Mouse (Mus musculus) stomach, embryonic 16.5 days (tissue): ENCODE measurements at regions not wholly inside any gene's neighbourhood (a gene's known extent, or its start where the extent isn't known, plus 50 kb on each side); places are given as distances from the start of the nearest gene placed in this dataset.

Experiments used
- ATAC-seq: fragments of 200-750 bp; cut with Nextera tagmentation; 2 replicates; pipeline ENCODE4 v1.8.0; 2017; ENCODE audit warnings: moderate number of reproducible peaks, moderate TSS enrichment; ENCODE audit not compliant: insufficient read depth, low FRiP score
- H3K27ac ChIP-seq: fragments of 300-500 bp; sonication (generic); 2 replicates; pipeline ENCODE4 v1.5.1; 2014; ENCODE audit warnings: low read length
- H3K27me3 ChIP-seq: fragments of 300-500 bp; sonication (generic); 2 replicates; pipeline ENCODE4 v1.6.1; 2014; ENCODE audit warnings: low read length, control low read depth, mixed read lengths; ENCODE audit not compliant: control insufficient read depth, insufficient read depth
- H3K36me3 ChIP-seq: fragments of 300-500 bp; sonication (generic); 2 replicates; pipeline ENCODE4 v1.6.1; 2014; ENCODE audit warnings: low read length; ENCODE audit not compliant: control insufficient read depth, insufficient read depth
- H3K4me1 ChIP-seq: fragments of 300-500 bp; sonication (generic); 2 replicates; pipeline ENCODE4 v1.6.1; 2014; ENCODE audit warnings: low read length, control low read depth, mixed read lengths; ENCODE audit not compliant: control insufficient read depth, insufficient read depth
- H3K4me2 ChIP-seq: fragments of 300-500 bp; sonication (generic); 2 replicates; pipeline ENCODE4 v1.6.1; 2014; ENCODE audit warnings: low read depth, low read length, mixed read lengths
- H3K4me3 ChIP-seq: fragments of 300-500 bp; sonication (generic); replicated peaks from 2 replicates; pipeline ENCODE4 v1.5.1; 2014; ENCODE audit warnings: mild to moderate bottlenecking, low read length
- H3K9ac ChIP-seq: fragments of 300-500 bp; sonication (generic); 2 replicates; pipeline ENCODE4 v1.6.1; 2014; ENCODE audit warnings: low read length
- H3K9me3 ChIP-seq: fragments of 300-500 bp; sonication (generic); replicated peaks from 2 replicates; pipeline ENCODE4 v1.6.1; 2016; ENCODE audit warnings: low read length, control low read depth; ENCODE audit not compliant: control insufficient read depth
- WGBS: fragments of 180-500 bp; shearing (Covaris S2); extraction: QIAGEN DNeasy Blood & Tissue Kit; methylation state at CpG from one replicate; pipeline ENCODE4 v1.1.7; 2014; 5-methylcytosine and 5-hydroxymethylcytosine counted together

GRCm38 (mm10) chr3:33915777-33916176 is 71.7 kb upstream of the Ccdc39 start:
- H3K27me3 ChIP-seq = no peaks in the 10 kb centered on the region
- H3K36me3 ChIP-seq = no peaks in the 10 kb centered on the region
- H3K4me3 ChIP-seq = no peak overlapping the region
- no peaks in the 10 kb centered on the region for H3K4me1 ChIP-seq
- H3K27ac ChIP-seq = no peak overlapping the region
- H3K9ac ChIP-seq = no peak overlapping the region
- no peak for ATAC-seq
- H3K9me3 ChIP-seq = no peaks in the 10 kb centered on the region
- H3K4me2 ChIP-seq = no peak overlapping the region

DNA sequence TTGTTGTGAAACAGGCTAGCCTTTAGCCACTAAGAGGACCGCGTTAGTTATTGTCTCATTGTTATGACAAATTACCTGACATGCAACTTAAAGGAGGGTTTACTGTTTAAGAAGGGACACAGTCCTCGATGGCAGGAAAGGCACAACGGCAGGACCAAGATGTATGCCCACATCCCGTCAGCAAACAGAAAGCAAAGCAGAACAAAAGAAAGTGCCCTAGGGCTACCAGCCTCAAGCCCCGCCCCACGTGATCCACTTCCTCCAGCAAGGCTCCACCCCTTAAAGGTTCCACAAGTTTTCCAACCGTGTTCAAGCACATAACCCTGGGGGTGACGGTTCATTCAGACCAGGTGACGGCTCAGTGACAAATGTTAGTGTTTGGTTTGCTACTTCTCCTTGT is 72.2 kb upstream of the Ccdc39 start:
- 74% methylated on average over 10 of the region's 10 CpGs for WGBS
- Histone ChIP-seq H3K4me1 (no peaks in the 10 kb centered on the region), H3K4me2 (no peak overlapping the region), H3K27ac (no peak overlapping the region), H3K9me3 (no peaks in the 10 kb centered on the region), H3K4me3 (no peak overlapping the region), H3K27me3 (no peaks in the 10 kb centered on the region), H3K9ac (no peak overlapping the region), H3K36me3 (no peaks in the 10 kb centered on the region)
- ATAC-seq = no peak

GRCm38 (mm10) chr3:33916818-33917217 is 72.7 kb upstream of the Ccdc39 start:
- no peak for ATAC-seq
- WGBS = 85% methylated on average over 6 of the region's 6 CpGs
- no peaks in the 10 kb centered on the region for H3K27me3 ChIP-seq

DNA sequence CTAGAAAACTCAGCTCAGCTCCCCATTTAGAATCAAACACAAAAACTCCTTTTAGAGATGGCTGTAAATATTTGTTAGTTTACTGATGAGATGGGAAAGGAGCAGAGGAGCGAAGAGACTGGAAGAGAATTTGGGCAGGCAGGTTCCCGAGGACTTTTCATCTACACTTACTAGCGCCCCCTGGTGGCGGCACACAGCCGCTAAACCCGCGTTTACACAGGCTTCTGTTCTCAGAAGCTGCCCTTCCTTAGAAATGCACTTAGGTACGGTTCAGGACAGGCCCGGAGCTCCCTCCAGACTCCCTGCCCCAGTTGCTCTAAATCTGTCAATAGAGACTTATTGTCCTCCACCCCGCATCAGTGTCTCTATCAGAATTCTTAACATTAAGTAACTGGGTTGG is 74.7 kb upstream of the Ccdc39 start:
- ATAC-seq = no peak
- H3K9me3 ChIP-seq = no peaks in the 10 kb centered on the region
- no peaks in the 10 kb centered on the region for H3K36me3 ChIP-seq
- no peak overlapping the region for H3K4me3 ChIP-seq
- H3K9ac ChIP-seq = no peak overlapping the region
- H3K4me1 ChIP-seq = no peaks in the 10 kb centered on the region
- 2% methylated on average over 10 of the region's 10 CpGs for WGBS
- no peaks in the 10 kb centered on the region for H3K27me3 ChIP-seq
- no peak overlapping the region for H3K27ac ChIP-seq
- H3K4me2 ChIP-seq = no peak overlapping the region

More at GRCm38 (mm10) chr3:33916818-33917217, 72.7 kb upstream of the Ccdc39 start:
- Histone ChIP-seq H3K9me3 (no peaks in the 10 kb centered on the region), H3K36me3 (no peaks in the 10 kb centered on the region), H3K9ac (no peak overlapping the region), H3K4me2 (no peak overlapping the region), H3K4me1 (no peaks in the 10 kb centered on the region), H3K27ac (no peak overlapping the region), H3K4me3 (no peak overlapping the region)

DNA sequence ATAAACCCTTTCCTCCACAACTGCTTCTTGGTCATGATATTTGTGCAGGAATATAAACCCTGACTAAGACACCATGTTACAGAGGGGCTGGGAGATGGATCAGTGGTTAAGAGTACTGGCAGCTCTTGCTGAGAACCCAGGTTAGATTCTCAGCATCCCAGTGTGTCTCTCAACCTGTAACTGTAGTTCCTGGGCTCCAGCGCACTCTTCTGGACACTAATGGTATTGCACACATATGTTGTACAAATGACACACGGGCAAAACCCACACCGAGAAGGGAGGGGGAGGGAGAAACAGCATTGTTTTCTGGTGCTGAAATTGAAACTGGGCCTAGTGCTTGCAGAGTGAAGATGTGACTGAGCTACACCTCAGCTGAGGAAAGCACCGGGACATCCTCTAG is 81.0 kb upstream of the Ccdc39 start:
- Histone ChIP-seq H3K9ac (no peak overlapping the region), H3K9me3 (no peaks in the 10 kb centered on the region), H3K4me1 (no peaks in the 10 kb centered on the region), H3K4me3 (no peak overlapping the region), H3K27me3 (no peaks in the 10 kb centered on the region), H3K4me2 (no peak overlapping the region), H3K27ac (no peak overlapping the region), H3K36me3 (no peaks in the 10 kb centered on the region)
- no peak for ATAC-seq
- WGBS = 78% methylated on average over 4 of the region's 4 CpGs

DNA sequence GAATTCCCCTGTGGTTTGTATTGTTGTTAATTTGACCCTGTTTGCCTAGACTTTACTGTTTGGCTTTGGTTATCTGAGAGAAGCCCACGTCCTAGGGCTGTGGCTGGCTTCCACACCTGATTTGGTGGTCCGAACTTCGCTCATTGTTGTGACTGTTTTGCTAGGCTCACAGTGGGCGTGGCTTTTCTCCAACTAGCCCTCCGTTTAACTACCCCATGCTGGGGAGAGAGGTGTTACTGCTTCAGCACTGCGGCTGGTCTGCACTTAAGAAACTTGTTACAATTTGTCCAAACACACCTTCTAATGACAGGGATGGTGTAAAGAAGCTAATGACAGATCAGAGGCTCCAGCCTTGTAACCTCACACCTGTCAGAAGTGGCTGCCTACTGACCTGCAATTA is 64.7 kb upstream of the Fxr1 start:
- Histone ChIP-seq H3K4me2 (no peak overlapping the region), H3K4me3 (no peak overlapping the region), H3K27ac (no peak overlapping the region), H3K4me1 (no peaks in the 10 kb centered on the region), H3K36me3 (no peaks in the 10 kb centered on the region), H3K27me3 (no peaks in the 10 kb centered on the region; the same call in 1 of the 2 replicates), H3K9me3 (no peaks in the 10 kb centered on the region), H3K9ac (no peak overlapping the region)
- WGBS = 2% methylated on average over 6 of the region's 6 CpGs
- no peak for ATAC-seq

GRCm38 (mm10) chr3:33955854-33956624 is 63.7 kb upstream of the Fxr1 start:
- no peak overlapping the region for H3K27ac ChIP-seq
- 1% methylated on average over 19 of the region's 19 CpGs for WGBS
- no peaks in the 10 kb centered on the region; the same call in 1 of the 2 replicates for H3K27me3 ChIP-seq
- peak overlapping the region; percentile 31 for H3K4me3 ChIP-seq
- no peaks in the 10 kb centered on the region for H3K9me3 ChIP-seq
- ATAC-seq = peak; percentile 90
- H3K4me2 ChIP-seq = peak overlapping the region; percentile 56
- 0 out of 2 replicates have a peak overlapping the region, but pooled peaks have one; percentile 17 for H3K9ac ChIP-seq
- H3K36me3 ChIP-seq = no peaks in the 10 kb centered on the region
- no peaks in the 10 kb centered on the region for H3K4me1 ChIP-seq

DNA sequence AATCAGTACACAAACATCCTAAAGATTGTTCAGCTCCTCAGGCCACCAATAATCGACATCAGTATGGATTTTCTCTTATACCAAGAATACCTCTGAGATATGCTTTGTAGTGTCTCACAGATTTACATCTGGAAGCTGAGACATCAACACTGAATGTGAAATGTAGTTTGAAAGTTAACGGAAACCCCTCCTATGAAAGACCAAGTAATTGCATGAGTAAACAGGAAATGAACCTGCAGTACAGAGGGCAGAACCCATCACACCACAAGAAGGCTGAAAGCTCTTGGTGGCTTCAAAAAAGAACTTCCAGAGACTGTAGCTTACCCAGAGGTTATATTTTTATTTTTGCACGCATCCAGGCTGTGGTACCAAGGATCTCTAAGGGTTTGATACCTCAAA is 63.1 kb upstream of the Fxr1 start:
- ATAC-seq = no peak
- Histone ChIP-seq H3K4me2 (no peak overlapping the region), H3K27ac (no peak overlapping the region), H3K9ac (no peak overlapping the region), H3K36me3 (no peaks in the 10 kb centered on the region), H3K4me3 (no peak overlapping the region), H3K27me3 (no peaks in the 10 kb centered on the region; the same call in 1 of the 2 replicates), H3K9me3 (no peaks in the 10 kb centered on the region), H3K4me1 (no peaks in the 10 kb centered on the region)
- 34% methylated on average over 3 of the region's 3 CpGs for WGBS

DNA sequence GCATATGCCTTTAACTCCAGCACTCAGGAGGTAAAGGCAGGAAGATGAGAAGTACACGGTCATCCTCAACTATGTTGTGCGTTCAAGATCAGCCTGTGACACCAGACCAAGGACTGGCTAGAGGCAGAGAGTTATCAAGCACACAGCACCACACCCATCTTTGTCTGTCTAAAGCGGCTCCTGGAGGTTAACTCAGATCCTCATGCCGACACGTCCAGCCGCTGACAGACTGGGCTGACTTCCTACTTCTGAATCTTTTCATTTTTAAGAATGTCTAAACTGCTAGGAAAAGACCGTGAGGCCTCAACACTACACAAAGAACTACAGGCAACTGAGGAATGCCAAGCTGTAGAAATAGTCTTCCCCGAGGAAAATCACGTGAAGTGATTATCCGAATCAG is 62.1 kb upstream of the Fxr1 start:
- Histone ChIP-seq H3K4me3 (no peak overlapping the region), H3K36me3 (no peaks in the 10 kb centered on the region), H3K4me1 (no peaks in the 10 kb centered on the region), H3K9me3 (no peaks in the 10 kb centered on the region), H3K9ac (no peak overlapping the region), H3K27ac (no peak overlapping the region), H3K27me3 (no peaks in the 10 kb centered on the region; the same call in 1 of the 2 replicates), H3K4me2 (no peak overlapping the region)
- WGBS = 79% methylated on average over 10 of the region's 10 CpGs
- no peak for ATAC-seq
